Comparison of ENCODE assay signal across 25 mouse cellular contexts in genomic region chr8:111967246-111967870, GRCm38 (mm10). TPM values are rescaled to one million over a fixed set of nuclear protein-coding genes. Genes with fewer than 3 reads are reported as not detected.
A peak's percentile ranks its signal among the peaks of the same experiment; 100 is the strongest.
DNase-seq lines count a peak whose midpoint lies in the region; ATAC-seq and TF ChIP-seq lines count a peak whose summit lies in the region.
"Had no signal": no experiment of that assay in that cellular context is flagged by ENCODE, and none has a peak within 500 bp of the region (broad histone marks: within the 10 kb centered on the region; RNA-seq: fewer than 3 reads in every experiment).

No protein-coding gene starts in this region.

- H3K4me3 ChIP-seq in CH12.LX (replicated peaks in 1 of 3; ENCODE audit: low read depth in 2 of 3, low read length in 2 of 3, poor library complexity in 1 of 3) = no peak overlapping the region
- no peak overlapping the region for H3K4me3 ChIP-seq in liver, embryonic 16.5 days (ENCODE audit: low read depth, low read length)
- H3K4me3 ChIP-seq: heart, embryonic 15.5 days; hindbrain, embryonic 10.5 days; left cerebral cortex, adult 2 months; megakaryocyte, embryonic 14.5 days; midbrain, embryonic 15.5 days; myocyte; stomach, embryonic 15.5 days had no signal

- H3K9me3 ChIP-seq in CH12.LX (replicated peaks; ENCODE audit: low read length) = no peaks in the 10 kb centered on the region
- no peaks in the 10 kb centered on the region for H3K9me3 ChIP-seq in liver, embryonic 16.5 days (replicated peaks; ENCODE audit: control insufficient read depth, low read length)
- H3K9me3 ChIP-seq: heart, embryonic 15.5 days; hindbrain, embryonic 10.5 days; megakaryocyte, embryonic 14.5 days; midbrain, embryonic 15.5 days; stomach, embryonic 15.5 days had no signal

- peak; percentile 21 for ATAC-seq in inflammation-experienced regulatory T-cells, adult 6 months
- peak; percentile 51 for ATAC-seq in liver, embryonic 16.5 days (ENCODE audit: low read depth)
- ATAC-seq: forebrain, embryonic 14.5 days; midbrain, embryonic 15.5 days had no signal

- dilution Hi-C loops in CH12.LX (cut with MboI; ENCODE audit: extremely low pct_ligation_motif_present, extremely low pct_unique_long_range_greater_than_20kb, low sequenced_read_pairs) = no loop called here

- no peak overlapping the region for H3K27ac ChIP-seq in CH12.LX (ENCODE audit: insufficient read depth, low read depth)
- no peak overlapping the region for H3K27ac ChIP-seq in liver, embryonic 16.5 days (ENCODE audit: low read length)
- H3K27ac ChIP-seq: heart, embryonic 15.5 days; hindbrain, embryonic 10.5 days; left cerebral cortex, adult 2 months; midbrain, embryonic 15.5 days; stomach, embryonic 15.5 days had no signal

- TF ChIP-seq RAD21 in CH12.LX (IDR thresholded peaks at IDR 0.05; ENCODE audit: low read depth, low read length) = no peak

- in situ Hi-C loops in CH12.LX (cut with MboI; ENCODE audit: low pct_ligation_motif_present, low pct_unique_long_range_greater_than_20kb, low sequenced_read_pairs) = no loop called here

- 27% methylated on average over 5 of the region's 5 CpGs for WGBS in liver, embryonic 16.5 days (ENCODE audit: insufficient replicate concordance)

- TF ChIP-seq POLR2A in CH12.LX (IDR thresholded peaks at IDR 0.05; ENCODE audit: low read depth, low read length) = no peak

- no peaks in the 10 kb centered on the region for H3K79me2 ChIP-seq in CH12.LX (replicated peaks; ENCODE audit: control insufficient read depth, extremely low read depth, insufficient read depth, poor library complexity, severe bottlenecking)

- no peak for TF ChIP-seq CTCF in CH12.LX (conservative IDR thresholded peaks at IDR 0.05 in 1 of 2, IDR thresholded peaks at IDR 0.05 in 1 of 2; ENCODE audit: low read depth in 2 of 2, low read length in 2 of 2)

- H3K9ac ChIP-seq in CH12.LX (ENCODE audit: insufficient read depth, low read depth) = no peak overlapping the region
- no peak overlapping the region for H3K9ac ChIP-seq in liver, embryonic 16.5 days (ENCODE audit: low read depth, low read length)
- H3K9ac ChIP-seq: heart, embryonic 15.5 days; midbrain, embryonic 15.5 days; stomach, embryonic 15.5 days had no signal

- H3K27me3 ChIP-seq in CH12.LX (replicated peaks) = no peaks in the 10 kb centered on the region
- no peaks in the 10 kb centered on the region for H3K27me3 ChIP-seq in liver, embryonic 16.5 days (ENCODE audit: control insufficient read depth, insufficient read depth, low read depth, low read length)
- H3K27me3 ChIP-seq: heart, embryonic 15.5 days; megakaryocyte, embryonic 14.5 days; midbrain, embryonic 15.5 days; stomach, embryonic 15.5 days had no signal

- no peak for TF ChIP-seq EP300 in CH12.LX (IDR thresholded peaks at IDR 0.05; ENCODE audit: low read length)

- DNase-seq in CH12.LX (ENCODE audit: extremely low read depth) (no peak), MEL-GATA-1-ER (ENCODE audit: extremely low read depth, low read depth) (peak; percentile 24)
- DNase-seq in heart, postnatal 4 days = no peak
- no peak for DNase-seq in adrenal gland, postnatal 36 days
- DNase-seq in adrenal gland, adult 2 months = no peak
- no peak for DNase-seq in thymus, postnatal 0 days (ENCODE audit: low spot score)
- DNase-seq: adrenal gland, postnatal 25 days; B cell, adult 2 months; cerebellum, adult 2 months; gastrocnemius, postnatal 14 days; kidney, adult 2 months; kidney, postnatal 14 days; left cerebral cortex, postnatal 4 days; lung, postnatal 10 days; thymus, adult 2 months had no signal

- peaks cover 20 to 70% of the 10 kb centered on the region in 2 experiments for H3K36me3 ChIP-seq in CH12.LX (replicated peaks in 1 of 2; ENCODE audit: control insufficient read depth in 1 of 2, insufficient read depth in 1 of 2, low read length in 1 of 2)
- no peaks in the 10 kb centered on the region for H3K36me3 ChIP-seq in liver, embryonic 16.5 days (ENCODE audit: control insufficient read depth, insufficient read depth)
- H3K36me3 ChIP-seq: heart, embryonic 15.5 days; midbrain, embryonic 15.5 days had no signal

- no peak overlapping the region for H3K4me2 ChIP-seq in CH12.LX (ENCODE audit: insufficient read depth, low read depth, poor library complexity, severe bottlenecking)
- no peak overlapping the region for H3K4me2 ChIP-seq in liver, embryonic 16.5 days (ENCODE audit: low read depth, low read length)
- H3K4me2 ChIP-seq: heart, embryonic 15.5 days; midbrain, embryonic 15.5 days; stomach, embryonic 15.5 days had no signal

- peaks cover 3 to 15% of the 10 kb centered on the region in 2 experiments; a peak in 2 of 4 replicates for H3K4me1 ChIP-seq in CH12.LX (ENCODE audit: control insufficient read depth in 1 of 2, insufficient read depth in 2 of 2)
- H3K4me1 ChIP-seq in liver, embryonic 16.5 days (ENCODE audit: control insufficient read depth, low read depth, low read length) = no peaks in the 10 kb centered on the region; the same call in 1 of the 2 replicates
- H3K4me1 ChIP-seq: midbrain, embryonic 15.5 days; stomach, embryonic 15.5 days had no signal

TF ChIP-seq in CH12.LX, 34 proteins besides CTCF, POLR2A, EP300 and RAD21:
- TF ChIP-seq MXI1 (IDR thresholded peaks at IDR 0.05; ENCODE audit: low read depth, low read length) = no peak
- TF ChIP-seq ETS1 (conservative IDR thresholded peaks at IDR 0.05; ENCODE audit: low read depth, low read length) = no peak
- 0 out of 2 replicates have a peak, but pooled peaks have one; percentile 1 for TF ChIP-seq POLR2AphosphoS2 (IDR thresholded peaks at IDR 0.05; ENCODE audit: low read depth, low read length)
- no peak for TF ChIP-seq MAZ (IDR thresholded peaks at IDR 0.05; ENCODE audit: low read depth, low read length)

RNA-seq across cellular contexts. Expression of gene Adat1, which starts 24.7 kb away (rescaled TPM):
- total RNA-seq in CH12.LX (2012; rRNA removed) = 7.6 and 8.1 TPM in 2 replicates
- total RNA-seq in CH12.LX (2014; rRNA removed) = 5.0 and 5.4 TPM in 2 replicates
- 8.2 and 8.7 TPM in 2 replicates for polyA plus RNA-seq in CH12.LX (2012; ENCODE audit: insufficient read length, low read depth)
- polyA plus RNA-seq in inflammation-experienced regulatory T-cells, adult 6 months (2017; shearing (Covaris generic)) = 1 to 10 TPM; 2.7 to 7.7 (median 6.8) TPM
- 3.0 and 3.3 TPM in 2 replicates for polyA plus RNA-seq in liver, embryonic 16.5 days (2015; fragmentation: Nextera tagmentation; extraction: Ambion mirVana)
- 1 to 10 TPM; 1.4 to 1.5 TPM for total RNA-seq in heart, postnatal 4 days (2021)
- total RNA-seq in adrenal gland, postnatal 36 days (2021) = 1 to 10 TPM; 3.3 to 3.4 TPM
- total RNA-seq in adrenal gland, adult 2 months (2021) = 1 to 10 TPM; 3.3 to 3.5 TPM
- 1.6 and 1.9 TPM in 2 replicates for polyA plus RNA-seq in adrenal gland, adult 2 months (2012; rRNA removed)
- polyA plus RNA-seq in thymus, postnatal 0 days (2015; fragmentation: Nextera tagmentation; extraction: Ambion mirVana) = 4.6 and 5.4 TPM in 2 replicates

RNA-seq across cellular contexts. Expression of gene Gabarapl2, which starts 26.9 kb away (rescaled TPM):
- 29.8 and 30.6 TPM in 2 replicates for total RNA-seq in CH12.LX (2012; rRNA removed)
- 49.4 and 61.0 TPM in 2 replicates for total RNA-seq in CH12.LX (2014; rRNA removed)
- polyA plus RNA-seq in CH12.LX (2012; ENCODE audit: insufficient read length, low read depth) = 39.3 and 42.1 TPM in 2 replicates
- polyA plus RNA-seq in inflammation-experienced regulatory T-cells, adult 6 months (2017; shearing (Covaris generic)) = 100 to 1,000 TPM; 252 to 286 (median 255) TPM
- 195 and 201 TPM in 2 replicates for polyA plus RNA-seq in liver, embryonic 16.5 days (2015; fragmentation: Nextera tagmentation; extraction: Ambion mirVana)
- 100 to 1,000 TPM; 104 to 105 TPM for total RNA-seq in heart, postnatal 4 days (2021)
- total RNA-seq in adrenal gland, postnatal 36 days (2021) = 100 to 1,000 TPM; 158 to 177 TPM
- 100 to 1,000 TPM; 124 to 166 TPM for total RNA-seq in adrenal gland, adult 2 months (2021)
- polyA plus RNA-seq in adrenal gland, adult 2 months (2012; rRNA removed) = 15.0 and 15.4 TPM in 2 replicates
- polyA plus RNA-seq in thymus, postnatal 0 days (2015; fragmentation: Nextera tagmentation; extraction: Ambion mirVana) = 278 and 281 TPM in 2 replicates

RNA-seq across cellular contexts. Expression of gene Tmem231, which starts 33.7 kb away (rescaled TPM):
- total RNA-seq in CH12.LX (2012; rRNA removed) (2.1 and 3.6 TPM in 2 replicates), CH12.LX (2014; rRNA removed) (3.1 and 3.5 TPM in 2 replicates)
- polyA plus RNA-seq in CH12.LX (2012; ENCODE audit: insufficient read length, low read depth) = 3.7 and 4.3 TPM in 2 replicates
- 1 to 10 TPM in 2 of 3 experiments, under 1 TPM in 1; 0.97 to 2.0 (median 1.7) TPM for polyA plus RNA-seq in inflammation-experienced regulatory T-cells, adult 6 months (2017; shearing (Covaris generic))
- 1.6 and 1.8 TPM in 2 replicates for polyA plus RNA-seq in liver, embryonic 16.5 days (2015; fragmentation: Nextera tagmentation; extraction: Ambion mirVana)
- total RNA-seq in heart, postnatal 4 days (2021) = 1 to 10 TPM; 1.9 to 2.9 TPM
- 1 to 10 TPM; 5.6 to 5.7 TPM for total RNA-seq in adrenal gland, postnatal 36 days (2021)
- total RNA-seq in adrenal gland, adult 2 months (2021) = 10 to 100 TPM in 1 of 2 experiments, 1 to 10 TPM in 1; 6.0 to 10.2 TPM
- 9.4 and 9.9 TPM in 2 replicates for polyA plus RNA-seq in adrenal gland, adult 2 months (2012; rRNA removed)
- 1.5 and 2.2 TPM in 2 replicates for polyA plus RNA-seq in thymus, postnatal 0 days (2015; fragmentation: Nextera tagmentation; extraction: Ambion mirVana)

RNA-seq across cellular contexts. Expression of gene Kars, which starts 43.8 kb away (rescaled TPM):
- total RNA-seq in CH12.LX (2012; rRNA removed) (304 and 324 TPM in 2 replicates), CH12.LX (2014; rRNA removed) (257 TPM in 2 replicates)
- polyA plus RNA-seq in CH12.LX (2012; ENCODE audit: insufficient read length, low read depth) = 373 and 400 TPM in 2 replicates
- 100 to 1,000 TPM; 147 to 171 (median 151) TPM for polyA plus RNA-seq in inflammation-experienced regulatory T-cells, adult 6 months (2017; shearing (Covaris generic))
- polyA plus RNA-seq in liver, embryonic 16.5 days (2015; fragmentation: Nextera tagmentation; extraction: Ambion mirVana) = 69.5 and 77.5 TPM in 2 replicates
- 100 to 1,000 TPM; 100 to 105 TPM for total RNA-seq in heart, postnatal 4 days (2021)
- 100 to 1,000 TPM; 108 to 110 TPM for total RNA-seq in adrenal gland, postnatal 36 days (2021)
- 100 to 1,000 TPM; 105 to 115 TPM for total RNA-seq in adrenal gland, adult 2 months (2021)
- 18.1 and 21.3 TPM in 2 replicates for polyA plus RNA-seq in adrenal gland, adult 2 months (2012; rRNA removed)
- 169 and 186 TPM in 2 replicates for polyA plus RNA-seq in thymus, postnatal 0 days (2015; fragmentation: Nextera tagmentation; extraction: Ambion mirVana)

RNA-seq across cellular contexts. Expression of gene Terf2ip, which starts 43.8 kb away (rescaled TPM):
- total RNA-seq in CH12.LX (2012; rRNA removed) = 8.1 and 9.4 TPM in 2 replicates
- 12.0 and 12.4 TPM in 2 replicates for total RNA-seq in CH12.LX (2014; rRNA removed)
- 11.7 and 13.7 TPM in 2 replicates for polyA plus RNA-seq in CH12.LX (2012; ENCODE audit: insufficient read length, low read depth)
- 10 to 100 TPM in 2 of 3 experiments, 1 to 10 TPM in 1; 7.7 to 10.3 (median 10.2) TPM for polyA plus RNA-seq in inflammation-experienced regulatory T-cells, adult 6 months (2017; shearing (Covaris generic))
- polyA plus RNA-seq in liver, embryonic 16.5 days (2015; fragmentation: Nextera tagmentation; extraction: Ambion mirVana) = 5.1 and 5.9 TPM in 2 replicates
- 10 to 100 TPM; 11.3 to 12.6 TPM for total RNA-seq in heart, postnatal 4 days (2021)
- total RNA-seq in adrenal gland, postnatal 36 days (2021) = 10 to 100 TPM; 20.7 to 21.7 TPM
- 10 to 100 TPM; 20.1 to 22.7 TPM for total RNA-seq in adrenal gland, adult 2 months (2021)
- 15.4 and 16.3 TPM in 2 replicates for polyA plus RNA-seq in adrenal gland, adult 2 months (2012; rRNA removed)
- polyA plus RNA-seq in thymus, postnatal 0 days (2015; fragmentation: Nextera tagmentation; extraction: Ambion mirVana) = 12.8 and 16.8 TPM in 2 replicates
